Mouse (Mus musculus) CD4-positive, CD25-positive, alpha-beta regulatory T cell, adult 2 months (primary cell): ENCODE data around the gene Lhpp.

ENCODE experiments used
- DNase-seq: peaks from one replicate; pipeline ENCODE4 v3.0.0-alpha.2; 2012; ENCODE audit warnings: low read depth, low spot score

Lhpp gene

GRCm38 (mm10) chr7:132736099-132736862, 125.8 kb downstream of the Lhpp start:
- peak; percentile 35 for DNase-seq

DNA sequence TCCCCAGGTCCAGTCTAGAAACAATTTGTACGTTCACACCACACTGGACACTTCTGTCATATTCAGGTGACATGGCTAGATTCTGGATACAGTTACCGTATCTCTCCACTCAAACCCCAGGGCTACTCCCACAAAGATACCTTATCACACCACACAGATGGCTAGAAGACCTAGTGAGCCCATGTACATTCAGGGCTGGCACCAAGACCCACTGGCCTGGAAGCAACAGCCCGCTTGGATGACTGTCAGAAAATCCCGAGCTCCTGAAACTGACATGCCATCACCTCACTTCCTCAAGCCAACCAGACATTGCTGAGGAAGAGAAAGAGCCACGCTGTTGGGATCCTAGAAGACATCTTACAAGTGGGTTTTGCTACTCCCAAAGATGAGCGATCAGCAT, 128.4 kb downstream of the Lhpp start:
- no peak for DNase-seq

DNA sequence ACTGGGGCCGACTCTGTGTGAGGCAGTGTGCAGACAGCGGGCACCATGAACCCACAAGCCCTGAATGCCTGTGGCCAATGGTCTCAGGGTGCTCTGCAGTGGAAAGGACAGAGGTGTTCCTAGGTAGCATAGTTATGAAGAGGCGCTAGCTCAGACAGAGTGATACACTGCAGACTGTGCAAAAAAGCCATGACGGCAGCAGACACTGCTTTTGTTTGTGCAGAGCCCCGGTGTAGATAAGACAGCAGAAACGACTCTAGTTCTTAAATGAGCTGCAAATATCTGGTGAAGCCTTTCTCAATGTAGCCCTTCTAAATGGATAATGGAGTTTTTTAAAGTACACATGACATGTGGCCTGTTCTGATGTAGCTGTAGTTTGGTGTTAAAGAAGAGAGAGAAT, 129.4 kb downstream of the Lhpp start:
- DNase-seq = no peak

- no peak for DNase-seq
Measured at GRCm38 (mm10) chr7:132742912-132743311, 132.5 kb downstream of the Lhpp start.

GRCm38 (mm10) chr7:132747096-132747495, 136.7 kb downstream of the Lhpp start:
- DNase-seq = no peak

- DNase-seq = no peak
Measured at GRCm38 (mm10) chr7:132748076-132748769, 137.8 kb downstream of the Lhpp start.

DNA sequence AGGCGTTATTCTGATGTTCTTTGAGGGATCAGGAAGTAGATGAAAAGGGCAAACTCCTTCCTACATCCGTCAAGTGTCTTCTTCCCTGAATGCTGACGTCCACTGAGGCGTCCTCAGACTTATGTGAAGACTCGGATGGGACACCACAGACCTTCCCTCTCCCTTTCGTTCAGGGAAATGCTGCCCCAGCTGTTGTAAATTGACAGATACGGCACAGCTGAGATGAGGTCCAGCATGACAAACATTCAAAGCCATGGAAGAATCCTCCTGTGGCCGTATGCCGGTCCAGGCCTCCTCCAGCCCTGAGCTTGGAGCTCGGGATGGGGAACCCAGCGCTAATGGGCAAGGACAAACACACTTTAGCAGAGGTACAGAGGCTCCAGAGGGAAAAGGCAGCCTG, 139.1 kb downstream of the Lhpp start:
- no peak for DNase-seq

- DNase-seq = no peak
Measured at GRCm38 (mm10) chr7:132751716-132752115, 141.3 kb downstream of the Lhpp start.

DNA sequence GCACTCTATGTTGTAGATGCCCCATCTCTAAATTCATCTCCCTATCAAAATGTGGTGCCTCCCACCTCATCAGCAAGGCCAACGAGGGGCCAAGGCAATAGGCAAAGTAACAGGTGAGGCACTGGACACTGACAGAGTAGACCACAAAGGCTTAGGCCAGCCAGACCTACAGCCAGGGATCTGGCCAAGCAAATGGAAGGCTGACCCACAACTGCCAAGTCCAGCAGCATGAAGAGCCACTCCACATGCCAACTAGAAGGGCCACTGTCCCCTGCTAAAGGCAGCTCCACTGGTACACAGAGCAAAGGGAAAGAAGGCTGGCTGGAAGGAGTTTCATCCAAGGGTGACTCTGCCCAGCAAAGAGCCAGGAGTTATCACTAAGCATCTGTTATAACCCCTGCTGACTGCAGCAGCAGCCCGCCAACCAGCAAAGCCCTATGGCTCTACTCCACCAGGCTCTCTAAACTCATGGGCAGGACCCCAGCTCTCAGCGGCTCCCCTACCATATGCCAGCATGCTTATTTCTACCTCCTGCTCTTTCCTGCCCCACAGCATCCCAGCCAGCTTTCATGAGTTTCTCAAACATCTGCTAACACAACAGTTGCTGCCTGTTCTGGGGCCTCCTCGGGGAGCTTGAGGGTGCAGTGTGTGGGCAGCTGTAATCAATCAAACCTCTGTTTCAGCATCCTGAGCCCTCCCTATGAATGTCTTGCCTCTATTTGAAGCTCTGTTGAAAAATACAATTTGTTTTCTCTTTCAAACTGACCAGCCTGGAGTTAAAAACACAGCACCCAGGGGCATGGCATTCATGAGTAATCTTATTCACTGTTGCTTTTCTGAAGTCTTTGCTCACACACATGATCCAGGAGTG, 143.3 kb downstream of the Lhpp start:
- DNase-seq = no peak

DNA sequence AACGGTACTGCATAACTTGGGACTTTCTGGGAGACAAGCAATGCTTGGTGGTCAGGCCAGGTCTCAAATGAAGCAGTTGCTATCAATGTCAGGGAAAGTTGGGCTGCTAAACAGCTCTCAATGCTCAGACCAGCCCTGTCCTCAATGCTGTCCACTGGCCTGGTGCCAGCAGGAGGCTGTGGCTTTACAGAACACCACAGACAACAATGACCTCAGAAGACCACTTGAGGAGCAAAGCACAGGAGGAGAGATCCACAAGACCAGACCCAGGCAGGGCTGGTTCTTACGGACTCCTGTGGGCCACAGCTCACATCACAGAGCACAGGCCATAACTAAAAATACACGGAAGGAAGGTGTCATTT, 143.9 kb downstream of the Lhpp start:
- no peak for DNase-seq
